Mouse (Mus musculus) megakaryocyte, adult 5-6 weeks (primary cell): ENCODE data around the gene Vax1. TPM values are rescaled to one million over a fixed set of nuclear protein-coding genes. Genes with fewer than 3 reads are reported as not detected.

Source experiments
- ATAC-seq: 2 replicates; pipeline ENCODE4 v1.8.0; 2016; ENCODE audit warnings: mild to moderate bottlenecking, inconsistent platforms; ENCODE audit not compliant: poor library complexity, severe bottlenecking
- total RNA-seq, 2 experiments: library from RNA; stranded (forward) in 1 of 2; stranded (reverse) in 1 of 2; fragments of 153-499, 151-499 nt in 1 of 2; fragments of 221-1000, 200-1000 nt in 1 of 2; gene quantifications; 2 replicates each; pipeline versions ENCODE4 v1.2.3 to v1.2.4; 2015 to 2017

The Vax1 gene
- total RNA-seq (2015), result not detected in 2 replicates
- total RNA-seq (2017), result not detected in 2 replicates

GRCm38 (mm10) chr19:59169936-59170765 is at the start of gene Vax1:
TSS of gene Vax1 (minus strand) at chr19:59170056.
- ATAC-seq, result no peak

DNA sequence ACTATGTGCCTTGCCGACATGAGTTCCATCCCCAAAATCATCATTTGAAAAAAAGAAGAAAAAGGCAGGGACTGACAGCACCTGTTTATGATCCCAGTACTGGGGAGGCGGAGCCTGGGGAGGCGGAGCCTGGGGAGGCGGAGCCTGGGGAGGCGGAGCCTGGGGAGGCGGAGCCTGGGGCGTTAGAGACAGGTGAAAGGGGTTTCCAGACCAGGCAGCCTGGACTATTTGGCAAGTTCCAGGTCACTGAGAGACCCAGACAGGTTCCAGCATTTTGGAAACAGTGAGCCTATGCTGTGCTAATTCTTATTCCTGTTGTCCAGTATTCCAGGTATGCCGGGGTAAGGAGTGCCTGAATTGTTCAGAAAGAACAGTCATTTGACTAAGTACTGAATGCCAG is 49.1 kb upstream of the Vax1 start, which contains the start of gene Kcnk18:
Gene Kcnk18, plus strand, starts transcription at position 224 of the 400 bp plus-strand sequence.
- no peak for ATAC-seq

DNA sequence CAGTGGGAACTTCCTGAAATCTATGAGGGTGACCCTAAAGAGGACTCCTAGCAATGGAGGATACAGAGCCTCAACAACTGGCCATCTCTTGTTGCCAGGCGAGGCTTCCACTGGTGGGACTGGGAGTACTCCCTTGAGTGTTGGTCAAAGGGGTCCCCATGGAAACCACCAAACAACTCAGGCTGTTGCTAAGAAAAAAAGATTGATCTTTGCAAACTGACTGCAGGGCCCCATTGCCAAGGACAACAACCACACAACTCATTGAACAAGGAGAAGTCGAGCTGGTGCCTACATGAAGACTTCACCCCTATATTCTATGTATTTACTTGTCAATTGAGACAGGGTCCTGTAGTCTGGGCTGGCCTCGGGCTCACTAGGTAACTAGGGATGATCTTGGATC is 47.0 kb upstream of the Vax1 start:
- ATAC-seq, result no peak

GRCm38 (mm10) chr19:59208986-59209385 is 39.1 kb upstream of the Vax1 start:
- no peak for ATAC-seq

- ATAC-seq, result peak; percentile 77
These were observed 38.6 kb upstream of the Vax1 start for GRCm38 (mm10) chr19:59208475-59208874.

DNA sequence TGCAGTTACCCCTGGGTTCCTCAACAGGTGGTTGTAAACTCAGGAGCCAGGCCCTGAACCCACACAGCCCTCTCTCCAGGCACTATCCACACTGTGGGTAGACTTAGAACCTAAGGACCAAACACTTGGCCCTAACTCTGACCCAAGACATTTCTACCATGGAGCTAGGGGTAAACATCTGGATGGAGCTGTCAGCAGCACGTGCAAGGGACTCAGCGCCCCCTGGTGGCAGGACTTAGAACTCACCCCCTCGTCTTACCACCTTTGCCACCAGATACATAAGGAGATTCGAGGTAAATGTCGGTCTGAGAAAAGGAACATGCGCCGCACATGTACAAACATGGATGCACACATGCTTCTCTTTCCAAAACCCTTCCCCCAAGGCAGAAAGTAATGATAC is 28.3 kb upstream of the Vax1 start:
- ATAC-seq, result peak; percentile 56

DNA sequence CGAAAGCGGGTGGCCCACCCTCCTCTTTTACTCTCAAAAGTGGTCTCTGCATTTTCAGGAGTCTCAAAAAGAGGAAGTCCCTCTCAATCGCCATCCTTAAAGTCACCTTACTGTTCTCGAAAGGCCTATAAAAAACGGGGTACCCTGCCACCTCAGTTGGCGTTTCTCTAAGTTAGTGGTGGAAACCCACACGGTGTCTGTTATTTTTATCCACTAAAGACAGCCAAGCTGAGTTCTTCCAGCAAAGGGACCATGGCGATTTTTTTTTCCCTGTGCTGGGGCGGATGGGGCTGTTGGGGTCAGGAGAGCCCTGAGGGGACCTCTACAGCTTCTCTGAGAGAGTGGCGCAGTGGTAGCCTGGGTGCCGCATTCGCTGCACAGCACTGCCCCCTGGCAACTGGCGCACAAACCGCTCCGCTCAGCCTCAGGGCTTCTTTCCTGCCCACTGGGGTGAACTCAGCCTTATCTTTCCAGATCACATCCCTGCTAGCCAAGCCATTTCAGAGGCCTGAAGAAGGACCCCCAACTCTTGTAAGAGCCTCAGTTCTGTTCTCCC is 26.3 kb upstream of the Vax1 start:
- no peak for ATAC-seq

GRCm38 (mm10) chr19:59195181-59195770 is 25.4 kb upstream of the Vax1 start:
- ATAC-seq, result no peak

DNA sequence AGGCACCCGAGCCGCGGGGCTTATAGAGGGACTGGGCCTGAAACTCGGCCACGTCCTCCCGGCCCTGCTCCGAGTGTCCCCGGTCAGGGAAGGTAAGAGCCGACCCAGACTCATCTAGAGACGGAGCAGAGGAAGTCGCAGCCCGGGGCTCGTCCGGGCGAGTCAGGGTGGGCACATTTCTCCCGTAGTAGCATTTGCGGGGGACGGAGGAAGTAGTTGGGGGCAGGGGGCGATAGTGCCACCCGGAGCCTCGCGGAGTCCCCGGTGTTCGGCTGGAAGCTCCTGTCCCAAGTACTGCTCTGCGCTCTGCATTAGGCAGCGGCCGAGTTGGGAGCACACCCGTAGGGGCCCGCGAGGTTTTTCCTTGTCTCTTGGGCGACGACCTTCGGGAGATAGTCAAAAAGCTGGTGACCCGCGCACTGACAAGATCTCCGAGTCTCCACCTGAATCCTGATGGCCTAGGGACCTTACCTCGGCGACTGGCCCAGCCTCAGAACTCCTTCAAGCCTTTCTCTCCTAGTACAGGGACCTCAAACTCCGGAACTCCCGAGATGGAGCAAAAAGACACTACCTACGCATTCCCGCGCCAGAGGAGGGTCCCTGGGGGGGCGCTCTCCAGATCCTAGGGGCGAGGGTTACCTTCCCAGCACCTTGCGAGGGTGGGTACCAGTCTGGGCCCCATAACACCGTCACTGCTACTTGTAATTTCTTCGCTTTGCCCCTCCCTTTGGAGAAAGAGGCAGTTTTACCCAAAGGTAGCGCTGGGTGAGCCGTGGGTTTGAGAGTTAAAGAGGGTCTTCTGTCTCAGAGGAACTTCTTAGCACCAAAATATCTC is 24.3 kb upstream of the Vax1 start:
- no peak for ATAC-seq

GRCm38 (mm10) chr19:59193456-59193855 is 23.6 kb upstream of the Vax1 start:
- no peak for ATAC-seq

- ATAC-seq, result no peak
These were observed 22.6 kb upstream of the Vax1 start for GRCm38 (mm10) chr19:59192491-59192890.

DNA sequence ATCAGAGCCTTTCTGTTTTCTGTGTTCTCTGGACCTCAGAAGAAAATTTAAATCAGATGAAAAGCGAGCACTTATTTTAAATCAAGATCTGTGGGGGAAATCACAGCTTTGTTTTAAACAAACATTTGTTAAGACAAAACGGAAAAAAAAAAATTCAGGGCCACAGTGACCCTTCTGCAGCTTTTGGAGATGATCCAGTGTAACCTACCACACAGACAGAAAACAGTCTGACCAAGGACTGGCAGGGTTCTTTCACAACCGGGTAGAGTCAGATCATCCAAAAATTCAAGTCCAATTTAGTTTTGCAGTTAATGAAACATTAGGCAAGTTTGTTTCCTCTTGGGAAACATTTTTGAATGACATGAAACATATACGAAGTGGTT is 21.3 kb upstream of the Vax1 start:
- no peak for ATAC-seq

DNA sequence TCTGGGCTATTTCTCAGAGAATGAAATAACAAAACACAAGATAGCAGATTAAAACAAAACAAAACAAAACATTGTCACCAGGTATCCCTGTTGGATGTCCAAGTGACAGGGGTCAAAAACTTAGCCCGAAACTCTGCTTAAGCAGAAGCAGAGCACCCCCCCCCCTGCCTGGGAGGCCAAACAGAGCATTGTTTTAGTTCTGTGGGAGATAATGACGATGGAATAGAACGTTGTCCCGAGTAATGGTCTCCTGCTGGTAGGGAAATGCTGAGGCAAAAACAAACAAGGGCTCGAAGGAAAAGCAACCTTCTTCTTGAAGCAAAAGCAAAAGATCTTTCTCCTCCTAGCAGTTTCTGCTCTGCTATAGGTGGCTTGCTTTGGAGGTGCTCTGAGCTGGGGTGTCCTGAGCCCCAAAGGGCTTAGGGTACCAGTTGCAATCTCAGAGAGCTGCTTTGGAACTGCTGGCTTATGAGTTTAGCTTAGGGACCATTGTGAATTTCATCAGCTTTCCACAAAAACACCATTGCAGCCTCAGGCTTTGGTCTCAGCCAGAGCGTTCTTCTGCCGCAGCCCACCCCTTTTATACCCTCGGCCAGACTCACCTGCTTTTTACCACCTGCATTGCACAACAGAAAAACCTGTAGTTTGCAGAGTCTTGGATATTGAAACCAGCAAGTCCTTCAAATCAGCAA is 20.7 kb upstream of the Vax1 start:
- no peak for ATAC-seq

- no peak for ATAC-seq
These were observed 19.1 kb upstream of the Vax1 start for GRCm38 (mm10) chr19:59188981-59189380.

GRCm38 (mm10) chr19:59184000-59184399 is 14.1 kb upstream of the Vax1 start:
- no peak for ATAC-seq

DNA sequence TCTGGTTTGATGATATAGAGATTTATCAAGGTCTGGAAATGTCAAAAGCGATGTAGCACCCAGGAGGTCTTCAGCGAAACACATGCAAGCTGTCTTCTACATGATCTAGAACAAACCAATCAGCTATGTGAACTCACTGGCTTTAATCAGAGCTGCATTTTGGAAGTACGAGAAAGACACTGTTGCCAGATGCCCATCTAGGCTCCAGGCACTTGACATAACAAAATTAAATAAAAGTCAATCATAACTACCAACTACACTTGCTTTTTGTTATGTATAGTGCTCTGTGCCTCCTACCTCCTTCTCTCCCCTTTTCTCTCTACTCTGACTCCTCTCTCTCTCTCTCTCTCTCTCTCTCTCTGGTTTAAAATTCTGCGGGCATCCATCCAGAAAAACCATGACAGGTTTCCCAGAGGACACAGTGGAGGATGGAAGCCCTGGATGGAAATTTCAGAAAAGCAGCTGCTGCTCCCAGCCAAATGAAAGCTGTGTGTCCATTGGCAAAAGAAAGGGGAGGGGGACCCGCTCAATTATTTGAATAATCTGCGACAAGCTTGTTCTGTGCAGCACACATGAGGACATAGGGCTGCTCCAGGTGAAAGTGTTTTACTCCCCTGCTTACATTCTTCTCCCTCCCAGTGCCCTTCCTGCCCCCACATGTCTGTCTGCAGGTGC is 3.6 kb upstream of the Vax1 start:
- no peak for ATAC-seq

- no peak for ATAC-seq
These were observed 2.9 kb upstream of the Vax1 start for GRCm38 (mm10) chr19:59172781-59173180.

DNA sequence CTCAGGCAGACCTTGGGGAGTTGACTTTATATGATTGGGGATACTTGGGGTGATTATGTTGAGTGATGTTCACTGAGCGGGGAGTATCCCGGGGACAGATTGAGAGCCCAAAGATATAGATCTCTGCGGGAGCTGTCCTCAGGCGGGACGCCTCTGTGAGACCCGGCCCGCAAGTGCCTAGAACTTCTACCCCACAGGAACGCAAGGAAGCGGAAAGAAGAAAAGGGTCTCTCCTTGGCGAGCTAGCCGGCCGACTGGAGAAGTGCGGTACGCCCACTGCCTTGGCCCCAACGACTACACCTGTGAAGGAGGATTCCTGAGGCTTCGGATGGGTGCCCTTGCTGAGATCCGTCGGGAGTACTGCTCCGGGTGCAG is 2.0 kb upstream of the Vax1 start:
- ATAC-seq, result no peak

DNA sequence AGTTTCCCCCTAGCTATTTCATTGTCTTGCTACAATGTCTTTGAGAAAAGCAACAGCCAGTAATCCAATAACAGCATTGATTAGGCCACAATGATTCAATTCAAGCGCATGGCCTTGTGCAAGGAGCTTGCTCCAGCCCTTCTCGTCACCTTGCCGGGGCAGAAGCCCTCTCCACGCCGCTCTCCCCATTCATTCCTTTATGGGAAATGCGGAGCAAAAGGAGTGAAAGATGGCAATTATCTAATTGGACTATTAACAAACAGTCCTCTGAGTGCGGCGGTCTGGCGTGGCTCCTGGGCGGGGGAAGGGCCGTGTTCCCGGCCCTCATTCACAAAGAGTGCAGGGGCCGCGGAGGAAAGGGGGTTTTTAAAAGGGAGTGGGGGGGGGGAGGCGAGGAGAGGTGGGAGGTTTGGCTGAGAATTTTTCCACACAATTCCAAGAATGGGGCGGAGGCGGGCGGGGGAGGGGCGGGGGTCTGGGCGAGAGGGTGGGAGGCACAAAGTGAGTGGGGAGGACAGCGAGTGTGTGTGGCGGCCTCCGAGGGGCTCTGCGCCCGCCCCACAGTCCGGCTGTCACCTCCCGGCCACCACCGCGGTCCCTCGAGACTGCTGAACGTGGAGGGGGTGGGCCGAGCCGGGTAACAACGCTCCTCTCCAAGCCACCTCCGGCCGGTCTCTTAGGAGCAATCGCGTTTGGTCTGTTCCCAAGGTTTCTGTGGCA is 1.5 kb upstream of the Vax1 start:
- no peak for ATAC-seq

DNA sequence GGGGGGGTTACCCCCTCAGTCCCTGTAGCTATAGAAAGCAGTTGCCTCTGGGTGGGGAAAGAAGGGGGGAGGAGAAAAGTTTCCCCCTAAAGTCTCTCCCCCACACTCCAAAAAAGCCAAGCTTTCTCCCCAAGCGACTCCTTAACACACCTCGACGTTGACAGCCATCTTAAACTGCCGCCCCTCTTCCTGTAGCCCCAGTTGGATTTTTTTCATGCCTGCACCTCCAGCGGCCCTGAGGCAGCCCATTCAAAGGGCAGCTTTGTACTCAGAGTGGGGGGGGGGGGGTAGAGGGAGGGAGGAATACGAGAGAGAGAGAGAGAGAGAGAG is 875 bp upstream of the Vax1 start:
- no peak for ATAC-seq
